9 mouse cellular contexts compared by ENCODE assay signal in the genomic region with DNA sequence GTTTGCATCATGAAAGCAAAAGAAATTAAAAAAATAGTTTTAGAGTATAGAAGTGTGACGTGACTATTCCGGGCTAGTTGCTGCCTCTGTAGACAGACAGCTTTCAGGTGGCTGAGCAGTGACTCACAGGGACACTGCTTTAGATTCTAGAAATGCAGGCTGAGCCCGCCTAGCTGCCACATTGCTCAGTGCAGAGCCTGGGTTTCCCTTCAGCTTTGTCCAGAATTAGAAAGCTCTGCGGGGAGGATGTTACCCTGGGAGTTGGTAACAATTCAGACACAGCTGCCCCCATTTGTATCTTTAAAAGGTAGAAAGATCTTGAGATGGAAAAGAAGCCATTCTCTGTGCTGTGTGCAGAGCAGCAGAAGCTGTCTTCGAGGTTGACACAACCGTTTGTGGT.
DNase-seq lines count a peak whose midpoint lies in the region; ATAC-seq and TF ChIP-seq lines count a peak whose summit lies in the region.
"Had no signal": no experiment of that assay in that cellular context is flagged by ENCODE, and none has a peak within 500 bp of the region (broad histone marks: within the 10 kb centered on the region; RNA-seq: fewer than 3 reads in every experiment).

No protein-coding gene starts in this region.

- ATAC-seq in forebrain, embryonic 15.5 days (replicated peaks) = no peak

- no peak overlapping the region for H3K9ac ChIP-seq in forebrain, embryonic 15.5 days (replicated peaks)

- peak; percentile 68 for DNase-seq in heart, adult 11 months
- no peak for DNase-seq in heart, postnatal 25 days (ENCODE audit: low spot score)
- DNase-seq in 3T3-L1 (ENCODE audit: low read depth, low spot score) = peak; percentile 7
- no peak for DNase-seq in brain, embryonic 14.5 days (ENCODE audit: low read depth)
- peak; percentile 62 to 68 for DNase-seq in left cerebral cortex, postnatal 36 days (ENCODE audit: low spot score in 2 of 2)
- no peak for DNase-seq in c-Kit-positive CD71-positive TER-119-positive erythroid progenitor cells, embryonic 14.5 days (ENCODE audit: low spot score)
- DNase-seq: lung, adult 2 months had no signal

- no peak overlapping the region for H3K27ac ChIP-seq in forebrain, embryonic 15.5 days (replicated peaks)
- H3K27ac ChIP-seq: heart, embryonic 10.5 days had no signal

- TF ChIP-seq POLR2A in brain, embryonic 14.5 days (IDR thresholded peaks at IDR 0.05; ENCODE audit: borderline replicate concordance, extremely low read depth, insufficient read depth, insufficient read length, poor library complexity, severe bottlenecking) = no peak

- no peak overlapping the region for H3K4me3 ChIP-seq in forebrain, embryonic 15.5 days
- H3K4me3 ChIP-seq: heart, embryonic 10.5 days had no signal

- WGBS in forebrain, embryonic 15.5 days = 59% methylated on average over 6 of the region's 6 CpGs

- intact Hi-C loops in heart, postnatal 25 days (cut with DNase I) = no loop called here
- intact Hi-C loops in left cerebral cortex, postnatal 36 days (cut with DNase I) = loop anchor here (5.0 kb wide), 2 partner anchors 114 to 169 kb away; no protein-coding TSS in a partner anchor

- no peaks in the 10 kb centered on the region for H3K36me3 ChIP-seq in forebrain, embryonic 15.5 days
- H3K36me3 ChIP-seq: heart, embryonic 10.5 days had no signal

- H3K4me1 ChIP-seq in forebrain, embryonic 15.5 days = no peaks in the 10 kb centered on the region
- H3K4me1 ChIP-seq: heart, embryonic 10.5 days had no signal

- H3K27me3 ChIP-seq in forebrain, embryonic 15.5 days = no peaks in the 10 kb centered on the region

- no peaks in the 10 kb centered on the region for H3K9me3 ChIP-seq in forebrain, embryonic 15.5 days
- H3K9me3 ChIP-seq: heart, embryonic 10.5 days had no signal

- no peak overlapping the region for H3K4me2 ChIP-seq in forebrain, embryonic 15.5 days (replicated peaks)

- 0 out of 2 replicates have a peak, but pooled peaks have one; percentile 3 for TF ChIP-seq CTCF in brain, embryonic 14.5 days (IDR thresholded peaks at IDR 0.05; ENCODE audit: borderline replicate concordance, extremely low read depth, insufficient read depth, insufficient read length)

Comparison
In these comparisons a context has a peak if more than half of its experiments do, and no peak if none do; other contexts are left out.
1. DNase-seq: peak in heart, adult 11 months (single experiment), 3T3-L1 (single experiment) and left cerebral cortex, postnatal 36 days (2 of 2); none in heart, postnatal 25 days (single experiment), brain, embryonic 14.5 days (single experiment) and c-Kit-positive CD71-positive TER-119-positive erythroid progenitor cells, embryonic 14.5 days (single experiment).